Mouse (Mus musculus) hindbrain, postnatal 0 days (tissue): ENCODE measurements around the gene Olfr392. TPM values are rescaled to one million over a fixed set of nuclear protein-coding genes. Genes with fewer than 3 reads are reported as not detected.

Source experiments
- ATAC-seq: fragments of 200-750 bp; cut with Nextera tagmentation; 2 replicates; pipeline ENCODE4 v1.8.0; 2017; ENCODE audit warnings: mild to moderate bottlenecking, moderate TSS enrichment, moderate library complexity
- DNase-seq: peaks from one replicate; pipeline ENCODE4 v3.0.0-alpha.2; 2015; ENCODE audit warnings: low spot score
- H3K27ac ChIP-seq: fragments of 300-500 bp; sonication (generic); 2 replicates; pipeline ENCODE4 v1.5.1; 2014; ENCODE audit warnings: mild to moderate bottlenecking
- H3K27me3 ChIP-seq: fragments of 300-500 bp; sonication (generic); 2 replicates; pipeline ENCODE4 v1.6.1; 2014; ENCODE audit warnings: low read length, mixed read lengths; ENCODE audit not compliant: insufficient read depth
- H3K36me3 ChIP-seq: fragments of 300-500 bp; sonication (generic); 2 replicates; pipeline ENCODE4 v1.6.1; 2014; ENCODE audit warnings: low read length, mixed read lengths; ENCODE audit not compliant: insufficient read depth
- H3K4me1 ChIP-seq: fragments of 300-500 bp; sonication (generic); 2 replicates; pipeline ENCODE4 v1.6.1; 2014; ENCODE audit warnings: antibody characterized with exemption, low read length, mixed read lengths; ENCODE audit not compliant: insufficient read depth
- H3K4me2 ChIP-seq: fragments of 300-500 bp; sonication (generic); 2 replicates; pipeline ENCODE4 v1.6.1; 2014; ENCODE audit warnings: low read depth, mild to moderate bottlenecking, low read length, moderate library complexity, mixed read lengths
- H3K4me3 ChIP-seq: fragments of 300-500 bp; sonication (generic); 2 replicates; pipeline ENCODE4 v1.5.1; 2014; ENCODE audit warnings: low read length
- H3K9ac ChIP-seq: fragments of 300-500 bp; sonication (generic); replicated peaks from 2 replicates; pipeline ENCODE4 v1.6.1; 2014; ENCODE audit warnings: mild to moderate bottlenecking, low read length, moderate library complexity, mixed read lengths
- H3K9me3 ChIP-seq: fragments of 300-500 bp; sonication (generic); 2 replicates; pipeline ENCODE4 v1.6.1; 2016; ENCODE audit warnings: low read length, mixed read lengths
- CTCF ChIP-seq: IDR thresholded peaks from 2 replicates; pipeline ENCODE4 v1.5.1; 2016; ENCODE audit warnings: antibody characterized with exemption, control low read depth, low read depth
- WGBS: fragments of 180-500 bp; shearing (Covaris S2); extraction: QIAGEN DNeasy Blood & Tissue Kit; methylation state at CpG from one replicate; pipeline ENCODE4 v1.1.7; 2014; 5-methylcytosine and 5-hydroxymethylcytosine counted together
- polyA plus RNA-seq: library from polyadenylated mRNA; unstranded; fragments of >200 nt; fragmentation: Nextera tagmentation; extraction: Ambion mirVana; gene quantifications from 2 replicates; pipeline ENCODE4 v1.2.1, GENCODE M21; 2015
- total RNA-seq: library from RNA; depleted of rRNA; stranded (reverse); fragments of >200 nt; gene quantifications from 2 replicates; pipeline ENCODE4 v1.2.3, GENCODE M21; 2014; rRNA removed

Olfr392 gene
- total RNA-seq (not detected in 2 replicates), polyA plus RNA-seq (not detected in 2 replicates)

DNA sequence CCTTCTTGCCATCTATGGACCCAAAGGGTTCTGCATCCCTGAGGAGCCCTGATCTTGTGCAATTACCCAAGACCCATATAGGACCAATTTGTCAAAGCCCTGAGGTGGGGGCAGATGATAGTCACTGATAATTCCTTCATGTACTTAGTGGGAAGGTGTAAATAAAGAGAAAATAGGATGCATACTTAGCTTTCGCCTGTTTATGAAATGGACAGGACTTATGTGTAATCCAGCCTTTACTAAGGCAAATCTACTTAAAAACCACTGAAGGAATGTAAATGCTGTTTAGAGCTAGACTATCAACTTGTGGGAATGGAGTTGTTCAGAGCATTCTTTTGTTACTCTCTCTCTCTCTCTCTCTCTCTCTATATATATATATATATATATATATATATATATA lies at the start of gene Olfr392:
Gene Olfr392 (minus strand): TSS at position 101 of the 400 bp plus-strand sequence.
- DNase-seq (no peak), ATAC-seq (no peak)
- H3K27me3 ChIP-seq = no peaks in the 10 kb centered on the region
- peaks cover 3% of the 10 kb centered on the region; the same call in 1 of the 2 replicates for H3K9me3 ChIP-seq
- WGBS = 97% methylated on average over 1 of the region's 1 CpGs
- no peaks in the 10 kb centered on the region for H3K4me1 ChIP-seq
- no peak within 1 kb of the TSS for H3K27ac ChIP-seq
- H3K9ac ChIP-seq = no peak within 1 kb of the TSS
- no peak within 1 kb of the TSS for H3K4me2 ChIP-seq
- TF ChIP-seq CTCF = no peak
- H3K4me3 ChIP-seq = no peak within 1 kb of the TSS
- no peaks in the 10 kb centered on the region for H3K36me3 ChIP-seq

DNA sequence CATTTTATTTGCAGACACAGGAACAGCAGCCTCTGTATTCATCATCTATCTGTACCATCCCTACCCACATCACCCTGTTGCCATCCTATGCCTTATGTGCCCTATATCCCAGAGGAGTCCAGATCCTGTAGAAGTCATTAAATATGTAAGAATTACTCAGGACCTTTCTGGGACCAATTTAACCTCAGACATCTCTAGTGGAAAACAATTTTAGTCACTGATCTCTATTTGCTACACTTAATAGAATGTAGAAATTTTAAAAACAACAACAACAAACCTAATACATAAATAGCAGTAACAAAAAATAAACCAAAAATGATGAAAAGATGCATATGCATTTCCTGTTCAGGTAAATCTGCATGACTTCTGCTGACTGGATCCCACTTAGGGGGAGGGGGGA lies 34.5 kb upstream of the Olfr392 start, which contains the start of gene Olfr393:
Gene Olfr393 (minus strand): TSS at position 101 of the 400 bp plus-strand sequence.
- no peaks in the 10 kb centered on the region for H3K27me3 ChIP-seq
- no peak for TF ChIP-seq CTCF
- no peak for ATAC-seq
- H3K27ac ChIP-seq = no peak within 1 kb of the TSS
- H3K9me3 ChIP-seq = no peaks in the 10 kb centered on the region
- no peak within 1 kb of the TSS for H3K9ac ChIP-seq
- no peak within 1 kb of the TSS for H3K4me3 ChIP-seq
- no peak within 1 kb of the TSS for H3K4me2 ChIP-seq
- H3K36me3 ChIP-seq = no peaks in the 10 kb centered on the region
- H3K4me1 ChIP-seq = no peaks in the 10 kb centered on the region
- no peak for DNase-seq

- Histone ChIP-seq H3K36me3 (no peaks in the 10 kb centered on the region), H3K27ac (no peak within 1 kb of the TSS), H3K4me2 (no peak within 1 kb of the TSS), H3K4me3 (no peak within 1 kb of the TSS), H3K9ac (no peak within 1 kb of the TSS), H3K4me1 (no peaks in the 10 kb centered on the region), H3K9me3 (0 out of 2 replicates have a peak, but pooled peaks cover 3% of the 10 kb centered on the region), H3K27me3 (no peaks in the 10 kb centered on the region)
- ATAC-seq (no peak), DNase-seq (no peak)
- 11% methylated on average over 1 of the region's 1 CpGs for WGBS
- TF ChIP-seq CTCF = no peak
Measured at GRCm38 (mm10) chr11:73802952-73803351, 13.9 kb downstream of the Olfr392 start, which contains the start of gene Olfr391-ps. Gene Olfr391-ps, minus strand, starts transcription at chr11:73803052.

DNA sequence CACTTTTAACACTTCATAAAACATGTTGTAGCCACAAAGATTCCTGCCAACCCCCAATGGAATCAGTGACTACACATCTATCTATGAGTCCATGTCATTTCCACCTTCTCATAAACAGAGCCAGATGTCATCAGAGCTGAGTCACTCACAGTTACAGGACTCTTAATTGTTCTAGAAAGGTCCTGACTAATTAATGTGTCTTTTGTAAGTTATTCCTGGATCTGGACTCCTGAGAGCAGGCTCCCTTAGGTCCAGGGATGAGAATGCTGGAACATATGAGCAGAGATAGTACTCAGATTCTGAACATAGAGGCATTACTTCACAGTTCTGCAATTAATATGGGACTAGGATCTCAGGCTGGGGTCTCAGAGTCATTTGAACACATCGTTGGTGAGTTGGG lies 34.2 kb downstream of the Olfr392 start, which contains the start of gene Olfr390:
Gene Olfr390 (plus strand): TSS at position 301 of the 400 bp plus-strand sequence.
- Histone ChIP-seq H3K36me3 (no peaks in the 10 kb centered on the region), H3K9ac (no peak within 1 kb of the TSS), H3K9me3 (no peaks in the 10 kb centered on the region), H3K4me1 (no peaks in the 10 kb centered on the region), H3K4me3 (no peak within 1 kb of the TSS), H3K27me3 (no peaks in the 10 kb centered on the region), H3K4me2 (no peak within 1 kb of the TSS), H3K27ac (no peak within 1 kb of the TSS)
- WGBS = 59% methylated on average over 1 of the region's 1 CpGs
- ATAC-seq (no peak), DNase-seq (no peak)
- no peak for TF ChIP-seq CTCF

GRCm38 (mm10) chr11:73780613-73781012 lies 36.2 kb downstream of the Olfr392 start, which contains the start of gene Olfr389:
Gene Olfr389, minus strand, starts transcription at chr11:73780713.
- H3K36me3 ChIP-seq = no peaks in the 10 kb centered on the region
- ATAC-seq (no peak), DNase-seq (no peak)
- no peaks in the 10 kb centered on the region for H3K4me1 ChIP-seq
- no peak within 1 kb of the TSS for H3K4me3 ChIP-seq
- H3K9me3 ChIP-seq = no peaks in the 10 kb centered on the region
- H3K27me3 ChIP-seq = no peaks in the 10 kb centered on the region
- H3K9ac ChIP-seq = no peak within 1 kb of the TSS
- H3K27ac ChIP-seq = no peak within 1 kb of the TSS
- no peak within 1 kb of the TSS for H3K4me2 ChIP-seq
- WGBS = 84% methylated on average over 1 of the region's 1 CpGs
- no peak for TF ChIP-seq CTCF

Other genes starting within 250 kb of the Olfr392 start
- gene Olfr385, start 224.0 kb downstream of the Olfr392 start, total RNA-seq = not detected in 2 replicates
- not detected in 2 replicates for gene Olfr385, start 224.0 kb downstream of the Olfr392 start, polyA plus RNA-seq
- gene Olfr384, start 218.5 kb downstream of the Olfr392 start, total RNA-seq = not detected in 2 replicates
- not detected in 2 replicates for gene Olfr384, start 218.5 kb downstream of the Olfr392 start, polyA plus RNA-seq
- gene Zfp735, start 128.3 kb downstream of the Olfr392 start, total RNA-seq = not detected in 2 replicates
- not detected in 2 replicates for gene Zfp735, start 128.3 kb downstream of the Olfr392 start, polyA plus RNA-seq
- gene Olfr389, start 36.3 kb downstream of the Olfr392 start, total RNA-seq = not detected in 2 replicates
- not detected in 2 replicates for gene Olfr389, start 36.3 kb downstream of the Olfr392 start, polyA plus RNA-seq
- not detected in 2 replicates for gene Olfr390, start 34.1 kb downstream of the Olfr392 start, total RNA-seq
- not detected in 2 replicates for gene Olfr390, start 34.1 kb downstream of the Olfr392 start, polyA plus RNA-seq
- gene Olfr391-ps, start 14.0 kb downstream of the Olfr392 start, total RNA-seq = not detected in 2 replicates
- not detected in 2 replicates for gene Olfr391-ps, start 14.0 kb downstream of the Olfr392 start, polyA plus RNA-seq
- gene Olfr393, start 34.4 kb upstream of the Olfr392 start, total RNA-seq = not detected in 2 replicates
- not detected in 2 replicates for gene Olfr393, start 34.4 kb upstream of the Olfr392 start, polyA plus RNA-seq
- gene Olfr394, start 73.7 kb upstream of the Olfr392 start, total RNA-seq = not detected in 2 replicates
- gene Olfr394, start 73.7 kb upstream of the Olfr392 start, polyA plus RNA-seq = not detected in 2 replicates
- gene Olfr395, start 92.2 kb upstream of the Olfr392 start, total RNA-seq = not detected in 2 replicates
- gene Olfr395, start 92.2 kb upstream of the Olfr392 start, polyA plus RNA-seq = not detected in 2 replicates
- not detected in 2 replicates for gene Olfr23, start 119.6 kb upstream of the Olfr392 start, total RNA-seq
- not detected in 2 replicates for gene Olfr23, start 119.6 kb upstream of the Olfr392 start, polyA plus RNA-seq
- gene Olfr397, start 143.8 kb upstream of the Olfr392 start, total RNA-seq = not detected in 2 replicates
- not detected in 2 replicates for gene Olfr397, start 143.8 kb upstream of the Olfr392 start, polyA plus RNA-seq
- gene Olfr398, start 173.4 kb upstream of the Olfr392 start, total RNA-seq = not detected in 2 replicates
- gene Olfr398, start 173.4 kb upstream of the Olfr392 start, polyA plus RNA-seq = not detected in 2 replicates
- not detected in 2 replicates for gene Olfr139, start 239.5 kb upstream of the Olfr392 start, total RNA-seq
- not detected in 2 replicates for gene Olfr139, start 239.5 kb upstream of the Olfr392 start, polyA plus RNA-seq
- gene Olfr399, start 239.6 kb upstream of the Olfr392 start, total RNA-seq = not detected in 2 replicates
- gene Olfr399, start 239.6 kb upstream of the Olfr392 start, polyA plus RNA-seq = not detected in 2 replicates